Mouse (Mus musculus): ENCODE measurements at regions not wholly inside any gene's neighbourhood (a gene's known extent, or its start where the extent isn't known, plus 50 kb on each side); places are given as distances from the start of the nearest gene placed in this dataset.
A peak's percentile ranks its signal among the peaks of the same experiment; 100 is the strongest.

DNA sequence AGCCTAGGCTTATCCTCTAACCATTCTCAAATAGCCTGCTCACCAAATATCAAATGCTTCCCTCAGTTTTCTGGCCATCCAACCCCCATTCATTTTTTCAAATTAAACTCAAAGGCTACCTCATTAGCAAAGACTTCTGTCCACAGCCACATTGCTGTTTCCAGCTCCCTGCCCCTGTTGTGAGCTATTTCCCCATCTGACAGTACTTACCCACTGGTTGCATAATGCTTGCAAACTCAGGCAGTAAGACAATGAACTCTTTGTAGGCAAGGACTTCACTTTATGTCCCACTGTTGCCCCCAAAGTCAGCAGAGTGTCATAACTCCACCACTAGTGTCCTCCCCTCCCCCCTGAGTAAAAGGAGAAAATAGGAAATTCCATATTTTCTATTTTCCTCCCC is 194.7 kb downstream of the Rpl10-ps3 start:
- no peak for ATAC-seq (ENCODE audit: low FRiP score, low TSS enrichment)

DNA sequence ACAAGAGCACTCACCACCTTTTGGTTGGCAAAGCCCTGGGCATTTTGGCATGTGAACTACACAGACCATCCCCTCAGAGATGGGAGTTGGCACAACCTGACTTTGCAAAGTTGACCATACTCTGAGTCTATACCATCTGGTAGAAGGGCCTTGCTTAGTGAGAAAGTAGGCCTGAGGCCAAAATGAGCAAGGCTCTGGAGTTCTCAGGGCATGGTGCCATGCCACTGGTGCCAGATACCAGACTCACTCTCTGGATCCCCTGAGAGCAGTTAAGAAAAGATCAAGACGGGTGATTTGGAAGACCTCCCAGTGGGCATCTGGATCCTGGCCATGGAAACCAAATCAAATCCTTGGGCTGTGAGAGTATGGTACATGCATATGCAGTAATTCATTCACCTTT is 202.0 kb downstream of the Rpl10-ps3 start:
- Histone ChIP-seq H3K4me1 (ENCODE audit: control insufficient read depth, insufficient read depth, low read length) (peaks cover 26% of the 10 kb centered on the region), H3K9me3 (ENCODE audit: control insufficient read depth, low read length) (no peaks in the 10 kb centered on the region), H3K4me2 (ENCODE audit: low read length) (no peak overlapping the region), H3K4me3 (replicated peaks; ENCODE audit: low read depth, low read length) (no peak overlapping the region), H3K9ac (replicated peaks; ENCODE audit: low read length) (no peak overlapping the region), H3K27ac (replicated peaks; ENCODE audit: low read depth, low read length) (no peak overlapping the region), H3K27me3 (ENCODE audit: control insufficient read depth, insufficient read depth, low read length) (no peaks in the 10 kb centered on the region), H3K36me3 (ENCODE audit: control insufficient read depth, insufficient read depth, low read length) (no peaks in the 10 kb centered on the region)
- no peak for ATAC-seq (ENCODE audit: low FRiP score, low TSS enrichment)
- WGBS: 33% methylated on average over 1 of the region's 1 CpGs
- DNase-seq: peak; percentile 53

More for the DNA sequence above, 194.7 kb downstream of the Rpl10-ps3 start:
- no peaks in the 10 kb centered on the region for H3K9me3 ChIP-seq (ENCODE audit: control insufficient read depth, low read length)
- DNase-seq: no peak
- H3K9ac ChIP-seq (replicated peaks; ENCODE audit: low read length): no peak overlapping the region
- H3K4me3 ChIP-seq (replicated peaks; ENCODE audit: low read depth, low read length): no peak overlapping the region
- H3K4me1 ChIP-seq (ENCODE audit: control insufficient read depth, insufficient read depth, low read length): no peaks in the 10 kb centered on the region
- no peaks in the 10 kb centered on the region for H3K27me3 ChIP-seq (ENCODE audit: control insufficient read depth, insufficient read depth, low read length)
- no peak overlapping the region for H3K27ac ChIP-seq (replicated peaks; ENCODE audit: low read depth, low read length)
- no peaks in the 10 kb centered on the region for H3K36me3 ChIP-seq (ENCODE audit: control insufficient read depth, insufficient read depth, low read length)
- H3K4me2 ChIP-seq (ENCODE audit: low read length): no peak overlapping the region

DNA sequence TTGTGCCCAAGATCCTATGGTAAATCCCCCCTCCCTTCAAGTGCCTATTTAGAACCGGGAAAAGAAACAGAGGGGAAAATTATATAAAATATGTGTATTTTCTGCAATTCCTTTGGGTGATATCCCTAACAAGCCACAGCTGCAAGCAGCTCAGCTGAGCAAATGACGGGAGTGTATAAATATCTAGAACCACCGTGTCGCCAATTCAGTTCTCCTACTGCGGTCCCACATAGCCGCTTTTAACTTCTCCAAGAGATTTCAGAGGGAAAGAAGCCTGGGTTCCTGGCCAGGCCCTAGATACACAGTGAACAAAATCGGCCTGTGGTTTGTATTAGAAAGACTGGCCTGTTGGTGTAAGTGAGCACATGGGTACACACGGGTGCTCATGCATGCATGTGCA is 202.7 kb downstream of the Rpl10-ps3 start:
- Histone ChIP-seq H3K4me3 (replicated peaks; ENCODE audit: low read depth, low read length) (no peak overlapping the region), H3K36me3 (ENCODE audit: control insufficient read depth, insufficient read depth, low read length) (no peaks in the 10 kb centered on the region), H3K9ac (replicated peaks; ENCODE audit: low read length) (no peak overlapping the region), H3K4me1 (ENCODE audit: control insufficient read depth, insufficient read depth, low read length) (peaks cover 26% of the 10 kb centered on the region), H3K4me2 (ENCODE audit: low read length) (no peak overlapping the region), H3K27ac (replicated peaks; ENCODE audit: low read depth, low read length) (no peak overlapping the region), H3K9me3 (ENCODE audit: control insufficient read depth, low read length) (no peaks in the 10 kb centered on the region), H3K27me3 (ENCODE audit: control insufficient read depth, insufficient read depth, low read length) (no peaks in the 10 kb centered on the region)
- DNase-seq (no peak), ATAC-seq (ENCODE audit: low FRiP score, low TSS enrichment) (no peak)
- WGBS: 88% methylated on average over 8 of the region's 8 CpGs

DNA sequence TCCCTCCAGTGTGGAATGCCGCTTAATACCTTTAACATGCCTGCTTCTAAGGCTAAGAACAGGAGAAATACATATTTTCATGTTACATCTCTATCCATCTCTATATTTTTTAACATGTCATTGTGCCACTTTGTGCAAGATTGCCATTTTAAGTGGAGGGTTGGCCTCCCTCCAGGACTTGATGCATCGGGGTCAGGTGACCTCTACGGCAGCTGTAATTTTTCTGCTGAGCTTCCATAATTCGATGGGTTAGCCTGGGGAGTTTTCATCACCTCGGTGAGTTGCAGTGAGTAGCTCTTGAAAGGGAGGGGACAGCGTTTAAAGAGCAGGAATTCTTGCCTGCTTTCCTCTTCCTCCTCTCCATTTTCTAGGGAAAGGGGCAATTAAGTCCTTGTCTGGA is 203.6 kb downstream of the Rpl10-ps3 start:
- H3K4me2 ChIP-seq (ENCODE audit: low read length): no peak overlapping the region
- ATAC-seq (ENCODE audit: low FRiP score, low TSS enrichment) (no peak), DNase-seq (no peak)
- WGBS: 63% methylated on average over 6 of the region's 6 CpGs
- H3K9ac ChIP-seq (replicated peaks; ENCODE audit: low read length): no peak overlapping the region
- no peaks in the 10 kb centered on the region for H3K36me3 ChIP-seq (ENCODE audit: control insufficient read depth, insufficient read depth, low read length)
- no peaks in the 10 kb centered on the region for H3K9me3 ChIP-seq (ENCODE audit: control insufficient read depth, low read length)
- peaks cover 26% of the 10 kb centered on the region for H3K4me1 ChIP-seq (ENCODE audit: control insufficient read depth, insufficient read depth, low read length)
- no peaks in the 10 kb centered on the region for H3K27me3 ChIP-seq (ENCODE audit: control insufficient read depth, insufficient read depth, low read length)
- H3K4me3 ChIP-seq (replicated peaks; ENCODE audit: low read depth, low read length): no peak overlapping the region
- no peak overlapping the region for H3K27ac ChIP-seq (replicated peaks; ENCODE audit: low read depth, low read length)

DNA sequence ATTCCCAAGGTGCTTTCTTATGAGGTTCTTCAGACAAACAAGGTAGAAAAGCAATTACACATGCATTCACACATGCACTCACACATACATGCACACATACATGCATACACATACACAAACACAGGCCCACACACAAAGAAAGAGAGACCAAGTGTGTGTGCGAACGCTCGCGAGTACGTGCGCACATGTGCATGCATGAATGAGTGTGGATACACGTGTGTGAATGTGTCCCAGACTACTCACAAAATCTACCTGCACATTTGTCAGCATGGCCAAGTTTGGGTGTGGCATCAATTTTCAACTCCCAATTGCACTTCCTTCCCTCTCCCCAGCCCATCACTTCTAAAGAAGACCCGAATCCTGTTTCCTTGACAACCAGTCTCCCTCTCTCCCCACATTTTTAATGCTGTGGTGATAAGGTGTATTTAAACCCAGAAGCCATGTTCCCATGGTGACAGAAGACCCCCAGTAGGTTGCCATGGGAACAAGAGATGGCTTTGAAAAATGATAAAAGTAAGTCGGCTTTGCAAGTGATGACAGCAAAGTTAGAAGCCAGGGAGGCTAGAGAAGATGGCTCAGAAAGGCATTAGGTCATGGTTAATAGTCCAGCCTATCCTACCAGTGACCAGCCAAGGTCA is 206.3 kb downstream of the Rpl10-ps3 start:
- WGBS: 76% methylated on average over 9 of the region's 9 CpGs
- H3K4me2 ChIP-seq (ENCODE audit: low read length): no peak overlapping the region
- peak; percentile 89 for DNase-seq

DNA sequence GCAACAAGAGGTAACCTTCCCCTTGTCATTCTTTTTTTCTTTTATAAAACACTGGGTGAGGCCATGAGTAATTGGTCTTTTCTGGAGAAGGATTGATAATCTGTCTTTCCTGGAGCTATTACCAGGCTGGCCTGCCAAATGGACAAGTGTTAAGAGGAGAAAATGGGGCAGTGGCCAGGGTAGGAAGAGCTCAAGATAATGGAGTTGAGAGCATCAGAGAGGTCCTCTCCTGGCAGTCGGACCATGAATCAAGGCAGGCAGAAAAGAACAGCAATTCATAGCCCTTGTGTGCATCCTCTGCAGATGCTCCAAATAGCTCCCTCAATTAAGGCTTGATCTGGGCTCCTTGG is 208.2 kb downstream of the Rpl10-ps3 start:
- no peak overlapping the region for H3K4me2 ChIP-seq (ENCODE audit: low read length)
- no peak overlapping the region for H3K9ac ChIP-seq (replicated peaks; ENCODE audit: low read length)
- whole genome bisulfite sequencing: 86% methylated on average over 1 of the region's 1 CpGs
- ATAC-seq (ENCODE audit: low FRiP score, low TSS enrichment) (no peak), DNase-seq (no peak)
- no peak overlapping the region for H3K4me3 ChIP-seq (replicated peaks; ENCODE audit: low read depth, low read length)
- peaks cover 25% of the 10 kb centered on the region for H3K4me1 ChIP-seq (ENCODE audit: control insufficient read depth, insufficient read depth, low read length)
- no peaks in the 10 kb centered on the region for H3K9me3 ChIP-seq (ENCODE audit: control insufficient read depth, low read length)
- H3K27ac ChIP-seq (replicated peaks; ENCODE audit: low read depth, low read length): no peak overlapping the region
- no peaks in the 10 kb centered on the region for H3K27me3 ChIP-seq (ENCODE audit: control insufficient read depth, insufficient read depth, low read length)
- H3K36me3 ChIP-seq (ENCODE audit: control insufficient read depth, insufficient read depth, low read length): no peaks in the 10 kb centered on the region

More for the DNA sequence above, 206.3 kb downstream of the Rpl10-ps3 start:
- H3K9ac ChIP-seq (replicated peaks; ENCODE audit: low read length): no peak overlapping the region
- 0 out of 2 replicates have a peak, but pooled peaks have one; percentile 34 for ATAC-seq (ENCODE audit: low FRiP score, low TSS enrichment)
- H3K36me3 ChIP-seq (ENCODE audit: control insufficient read depth, insufficient read depth, low read length): no peaks in the 10 kb centered on the region
- no peaks in the 10 kb centered on the region for H3K27me3 ChIP-seq (ENCODE audit: control insufficient read depth, insufficient read depth, low read length)
- H3K4me1 ChIP-seq (ENCODE audit: control insufficient read depth, insufficient read depth, low read length): peaks cover 26% of the 10 kb centered on the region
- H3K4me3 ChIP-seq (replicated peaks; ENCODE audit: low read depth, low read length): no peak overlapping the region
- no peaks in the 10 kb centered on the region for H3K9me3 ChIP-seq (ENCODE audit: control insufficient read depth, low read length)
- peak overlapping the region; percentile 63 for H3K27ac ChIP-seq (replicated peaks; ENCODE audit: low read depth, low read length)

DNA sequence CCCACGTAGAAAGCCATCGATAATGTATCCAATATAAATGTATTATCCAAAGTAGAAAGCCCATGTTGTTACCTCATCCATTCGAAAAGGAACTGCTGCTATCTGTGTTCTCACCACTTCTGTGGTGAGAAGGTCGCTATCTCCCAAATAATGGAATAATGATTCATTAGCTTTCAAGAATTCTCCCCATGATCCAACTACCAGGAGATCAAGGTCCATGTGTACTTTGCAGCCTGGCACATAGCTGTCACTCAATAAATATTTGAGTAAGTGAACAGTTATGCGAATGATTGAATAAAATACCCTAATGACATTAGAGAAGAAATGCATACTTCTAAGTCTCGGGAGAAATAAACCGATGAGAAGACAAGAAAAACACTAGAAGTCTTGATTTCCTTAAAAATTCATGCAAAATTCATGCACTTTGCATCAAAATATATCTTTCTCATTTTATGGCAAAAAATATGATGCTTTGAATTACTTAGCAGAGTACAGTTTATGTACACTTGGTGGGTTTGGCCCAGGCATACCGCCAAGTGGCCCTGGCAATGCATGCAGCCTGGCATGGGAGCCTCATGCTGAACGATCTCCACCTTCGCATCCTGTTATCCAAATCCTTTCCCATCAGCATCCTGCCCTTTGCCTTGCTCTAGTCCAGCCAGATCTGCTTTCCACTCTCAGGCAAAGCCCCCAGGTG is 208.7 kb downstream of the Rpl10-ps3 start:
- Histone ChIP-seq H3K4me2 (ENCODE audit: low read length) (no peak overlapping the region), H3K27ac (replicated peaks; ENCODE audit: low read depth, low read length) (no peak overlapping the region), H3K36me3 (ENCODE audit: control insufficient read depth, insufficient read depth, low read length) (no peaks in the 10 kb centered on the region), H3K4me3 (replicated peaks; ENCODE audit: low read depth, low read length) (no peak overlapping the region), H3K9me3 (ENCODE audit: control insufficient read depth, low read length) (no peaks in the 10 kb centered on the region), H3K4me1 (ENCODE audit: control insufficient read depth, insufficient read depth, low read length) (peaks cover 20% of the 10 kb centered on the region), H3K27me3 (ENCODE audit: control insufficient read depth, insufficient read depth, low read length) (no peaks in the 10 kb centered on the region), H3K9ac (replicated peaks; ENCODE audit: low read length) (no peak overlapping the region)
- DNase-seq (no peak), ATAC-seq (ENCODE audit: low FRiP score, low TSS enrichment) (no peak)
- WGBS: 89% methylated on average over 10 of the region's 10 CpGs

DNA sequence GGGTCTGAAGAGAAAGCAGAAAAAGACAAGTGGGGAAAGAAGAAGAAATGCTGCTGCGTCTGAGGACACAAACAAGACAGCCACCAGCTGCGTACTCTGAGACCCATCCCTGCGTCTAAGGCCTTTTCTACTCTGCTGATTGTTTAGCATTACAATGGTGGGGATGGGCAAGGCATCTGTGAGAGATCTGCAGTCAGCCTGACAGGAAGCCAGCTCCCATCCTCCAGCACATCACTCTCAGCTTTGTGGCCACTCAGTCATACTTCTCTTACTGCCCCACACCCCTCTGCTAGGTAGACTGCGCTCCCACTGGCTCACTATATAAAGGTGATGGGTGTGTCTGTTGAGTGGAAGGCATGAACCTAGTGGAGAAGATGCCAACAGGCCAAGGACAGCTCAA is 220.5 kb downstream of the Rpl10-ps3 start:
- ATAC-seq (ENCODE audit: low FRiP score, low TSS enrichment) (no peak), DNase-seq (no peak)
- no peaks in the 10 kb centered on the region for H3K27me3 ChIP-seq (ENCODE audit: control insufficient read depth, insufficient read depth, low read length)
- H3K9ac ChIP-seq (replicated peaks; ENCODE audit: low read length): no peak overlapping the region
- H3K36me3 ChIP-seq (ENCODE audit: control insufficient read depth, insufficient read depth, low read length): no peaks in the 10 kb centered on the region
- H3K4me1 ChIP-seq (ENCODE audit: control insufficient read depth, insufficient read depth, low read length): peaks cover 9% of the 10 kb centered on the region
- WGBS: 14% methylated on average over 4 of the region's 4 CpGs
- no peak overlapping the region for H3K4me2 ChIP-seq (ENCODE audit: low read length)
- no peaks in the 10 kb centered on the region for H3K9me3 ChIP-seq (ENCODE audit: control insufficient read depth, low read length)
- no peak overlapping the region for H3K27ac ChIP-seq (replicated peaks; ENCODE audit: low read depth, low read length)
- no peak overlapping the region for H3K4me3 ChIP-seq (replicated peaks; ENCODE audit: low read depth, low read length)
